Mouse (Mus musculus) spleen, embryonic (tissue): ENCODE data around the gene Polr3b.

ENCODE experiments used
- CTCF ChIA-PET: fragments of 350-600 bp; sonication (Branson Sonifier 250); formaldehyde crosslinking; loops from one replicate; lab custom pipeline; 2022; lab: Charles Lee

Polr3b gene

DNA sequence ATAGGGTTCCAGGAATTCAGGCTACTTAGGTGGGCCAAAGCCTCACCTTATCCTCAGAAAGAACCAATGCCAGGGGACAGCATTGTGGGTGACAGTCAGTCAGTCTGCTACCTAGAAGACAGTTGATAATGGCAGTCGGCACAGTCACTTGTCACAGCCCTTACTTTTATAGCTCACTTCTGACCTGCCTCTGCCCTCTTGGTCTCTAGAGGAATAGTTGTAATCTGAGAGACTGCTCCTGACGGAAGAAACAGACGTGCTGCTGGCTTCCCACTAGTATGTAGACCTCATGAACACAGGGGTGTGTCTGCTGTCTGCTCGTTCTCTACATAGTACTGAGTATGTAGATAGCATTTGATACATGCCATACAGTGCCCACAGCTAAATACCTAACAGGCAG lies 11.8 kb upstream of the Polr3b start:
- CTCF ChIA-PET: no interaction called here

DNA sequence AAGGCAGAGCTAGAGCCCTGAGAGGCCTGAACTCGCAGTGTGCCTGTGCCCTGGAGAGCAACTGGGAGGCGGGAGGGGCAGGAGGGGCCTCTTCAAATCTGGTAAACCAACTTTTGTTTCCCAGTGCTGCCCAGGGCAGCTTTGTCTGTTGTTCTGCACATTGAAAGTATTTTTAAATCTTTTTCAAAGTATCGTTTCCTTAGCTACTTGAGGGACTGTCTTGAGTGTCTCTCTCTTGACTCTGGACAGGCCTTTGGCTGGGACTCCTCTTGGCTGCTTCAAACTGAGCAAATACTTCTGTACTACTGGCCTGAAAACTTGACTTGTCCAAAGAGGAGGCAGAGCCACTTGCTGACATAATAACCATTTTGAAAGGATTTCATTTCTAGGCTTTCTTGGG lies 11.3 kb upstream of the Polr3b start:
- CTCF ChIA-PET: no interaction called here

DNA sequence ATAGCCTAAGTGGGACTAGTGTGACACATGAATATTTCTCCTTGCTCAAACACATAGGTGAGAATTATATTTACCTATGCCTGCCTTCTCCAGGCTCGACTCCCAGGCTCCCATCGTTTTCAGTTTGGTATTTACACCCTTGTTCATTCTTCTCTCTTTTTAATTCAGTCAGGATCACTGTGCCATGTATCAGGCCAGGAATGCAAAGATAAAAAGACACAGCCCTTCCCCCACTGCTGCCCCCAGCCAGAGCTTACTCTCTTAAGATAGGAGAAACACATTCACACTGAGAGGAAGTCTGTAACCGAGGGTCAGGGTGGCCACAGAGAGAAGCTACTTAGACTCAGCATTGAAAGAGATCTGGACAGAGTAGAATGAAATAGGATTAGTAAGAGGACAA lies 10.4 kb upstream of the Polr3b start:
- CTCF ChIA-PET: no interaction called here

DNA sequence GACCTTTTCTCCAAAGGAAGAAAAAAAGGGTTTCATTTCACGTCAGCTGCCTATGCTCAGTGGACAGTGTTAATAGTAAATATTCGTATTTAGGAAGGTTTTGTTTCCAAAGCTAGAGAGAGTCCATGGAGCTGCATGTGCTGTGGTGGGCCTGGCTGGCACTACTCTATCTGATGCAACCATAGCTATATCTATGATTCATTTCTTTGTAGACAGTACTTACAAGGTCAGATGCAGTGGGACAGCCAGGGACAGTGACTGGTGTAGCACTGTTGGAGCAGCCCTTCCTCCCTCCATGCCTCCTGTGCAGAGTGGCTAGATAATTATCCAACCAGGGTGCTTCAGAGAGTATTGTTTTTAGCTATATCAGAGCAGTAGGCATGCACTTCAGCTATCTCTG lies 9.8 kb upstream of the Polr3b start:
- CTCF ChIA-PET: no interaction called here

DNA sequence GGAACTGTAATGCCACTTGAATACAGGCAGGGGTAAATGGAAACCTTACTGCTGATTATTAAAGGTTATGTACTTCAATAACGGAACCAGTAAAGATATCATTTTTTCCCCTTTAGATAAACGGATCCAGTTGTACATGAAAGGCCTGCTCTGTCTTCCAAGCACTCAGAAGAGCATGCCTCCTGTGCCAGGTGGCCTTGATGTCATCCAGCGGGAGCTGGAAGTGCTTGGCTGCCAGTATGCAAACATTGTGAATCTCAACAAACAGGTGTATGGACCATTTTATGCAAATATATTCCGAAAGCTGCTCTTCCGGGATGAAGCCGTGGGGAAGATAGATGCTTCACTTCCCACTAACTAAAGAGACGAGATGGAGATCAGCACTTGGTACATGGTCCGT lies 8.7 kb upstream of the Polr3b start:
- CTCF ChIA-PET: no interaction called here

DNA sequence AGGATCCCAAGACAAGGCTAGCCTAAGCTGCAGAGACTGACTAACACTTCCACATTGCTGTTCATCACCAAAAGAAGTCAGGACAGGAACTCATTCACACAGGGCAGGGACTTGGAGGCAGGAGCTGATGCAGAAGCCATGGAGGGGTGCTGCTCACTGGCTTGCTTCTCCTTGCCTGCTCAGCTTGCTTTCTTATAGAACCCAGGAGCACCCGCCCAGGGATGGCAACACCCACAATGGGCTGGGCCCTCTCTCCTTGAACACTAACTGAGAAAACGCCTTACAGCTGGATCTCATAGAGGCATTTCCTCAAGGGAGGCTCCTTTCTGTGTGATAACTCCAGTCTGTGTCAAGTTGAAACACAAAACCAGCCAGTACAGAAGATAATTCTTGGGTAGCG lies 7.0 kb upstream of the Polr3b start:
- CTCF ChIA-PET: no interaction called here

DNA sequence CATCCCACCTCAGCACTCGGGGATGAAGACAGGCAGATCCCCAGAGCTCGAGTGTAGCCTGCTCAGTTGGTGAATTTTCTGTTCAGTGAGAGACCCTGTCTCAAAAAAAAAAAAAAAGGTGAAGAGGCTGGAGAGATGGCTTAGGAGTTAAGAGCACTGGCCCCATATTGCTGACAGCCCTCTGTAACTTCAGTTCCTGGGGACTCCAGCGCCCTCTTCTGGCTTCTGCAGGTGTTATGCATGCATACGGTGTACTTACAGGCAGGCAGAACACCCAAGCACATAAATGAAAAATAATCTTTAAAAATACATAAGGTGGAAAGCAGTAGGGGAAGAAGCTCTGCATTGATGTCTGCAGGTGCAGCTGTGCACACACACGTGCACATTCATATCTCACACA lies 9.1 kb downstream of the Polr3b start:
- CTCF ChIA-PET: interaction anchor here (0.7 kb wide), 2 partner anchors 54 to 1040 kb away, joined by 4 to 5 read pairs; no protein-coding TSS in a partner anchor

DNA sequence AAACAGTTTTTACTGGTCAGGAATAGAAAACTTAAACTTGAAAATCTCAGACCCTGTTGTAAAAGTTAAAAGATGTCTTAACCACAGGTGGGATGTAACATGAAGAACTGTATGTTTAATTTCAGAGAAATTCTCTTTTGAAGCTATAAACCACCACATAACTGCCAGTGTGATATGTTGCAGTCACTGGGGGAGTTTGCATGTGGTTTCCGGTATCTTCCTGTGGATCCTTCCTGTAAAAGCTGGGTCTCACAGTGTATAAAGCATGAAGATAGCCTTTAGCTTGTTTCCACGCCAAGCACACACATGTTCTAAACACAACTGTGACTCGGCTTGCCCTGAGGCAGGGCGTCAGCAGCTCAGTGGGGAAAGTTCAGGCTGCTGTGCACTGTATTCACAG lies 9.9 kb downstream of the Polr3b start:
- CTCF ChIA-PET: no interaction called here

DNA sequence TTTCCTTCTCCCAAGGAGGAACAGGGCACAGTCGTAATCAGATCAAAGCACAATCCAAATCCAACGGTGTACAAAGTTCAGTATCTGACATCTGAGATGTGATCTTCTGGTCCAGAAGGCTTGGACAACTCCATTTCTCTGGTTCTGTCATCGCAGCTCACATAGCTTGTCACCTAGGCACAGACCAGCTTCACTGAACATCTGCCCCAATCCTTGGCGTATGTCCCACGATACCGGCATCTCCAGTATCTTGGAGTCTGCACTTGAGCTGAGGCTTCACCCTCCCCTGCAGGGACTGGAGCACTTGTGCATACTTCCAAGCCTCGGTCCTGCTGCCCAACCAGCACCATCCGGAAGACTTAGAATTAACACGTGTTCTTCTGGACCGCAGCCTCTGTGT lies 14.6 kb downstream of the Polr3b start:
- CTCF ChIA-PET: no interaction called here

DNA sequence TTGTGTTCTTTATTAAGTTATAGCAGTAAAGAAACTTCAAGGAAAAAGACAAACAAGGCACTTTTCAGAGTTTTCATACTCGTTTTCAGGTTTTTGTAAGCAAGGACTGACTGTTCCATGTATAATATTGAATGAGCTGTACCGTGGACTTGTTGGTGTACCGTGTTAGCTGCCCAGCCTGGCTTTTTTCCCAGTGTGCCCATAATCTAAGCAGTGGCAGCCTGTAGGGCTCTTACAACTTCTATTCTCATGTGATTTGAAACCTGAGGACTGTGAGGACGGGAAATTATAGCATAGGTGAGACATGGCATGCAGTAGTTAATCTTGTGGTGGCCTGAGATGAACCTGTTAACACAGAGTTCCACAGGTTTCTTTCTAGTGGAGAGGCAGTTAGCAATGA lies 16.3 kb downstream of the Polr3b start:
- CTCF ChIA-PET: no interaction called here

DNA sequence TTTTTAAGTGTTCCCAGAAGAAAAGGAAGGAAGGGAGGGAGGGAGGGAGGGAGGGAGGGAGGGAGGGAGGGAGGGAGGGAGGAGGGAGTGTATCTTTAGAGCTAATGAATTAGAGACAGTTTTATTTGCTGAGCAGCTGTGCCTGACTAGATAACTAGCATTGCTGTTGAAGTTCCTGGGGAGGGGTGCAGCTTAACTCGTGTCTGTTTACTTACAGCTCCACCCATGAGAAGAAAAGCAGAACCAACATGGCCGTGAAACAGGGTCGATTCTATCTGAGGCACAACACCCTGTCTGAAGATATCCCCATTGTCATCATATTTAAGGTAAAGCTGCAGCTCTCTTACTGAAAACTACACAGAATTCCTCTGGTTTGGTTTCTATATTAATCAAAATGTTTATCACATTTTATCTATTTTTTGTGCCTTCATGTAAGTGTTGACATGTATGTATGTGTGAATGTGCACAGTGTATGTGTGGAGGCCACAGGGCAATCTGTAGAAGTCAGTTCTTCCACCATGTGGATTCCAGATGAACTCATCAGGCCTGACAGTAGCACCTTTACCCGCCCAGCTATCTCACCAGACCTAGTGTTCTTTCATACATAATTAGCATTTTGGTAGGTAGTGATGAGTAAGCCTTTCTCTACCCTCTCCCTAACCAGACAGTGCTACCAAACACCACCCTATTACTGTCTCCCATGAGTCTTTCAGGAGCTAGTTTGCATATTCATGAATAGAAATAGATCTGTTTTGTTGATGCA lies 17.6 kb downstream of the Polr3b start:
- CTCF ChIA-PET: no interaction called here

DNA sequence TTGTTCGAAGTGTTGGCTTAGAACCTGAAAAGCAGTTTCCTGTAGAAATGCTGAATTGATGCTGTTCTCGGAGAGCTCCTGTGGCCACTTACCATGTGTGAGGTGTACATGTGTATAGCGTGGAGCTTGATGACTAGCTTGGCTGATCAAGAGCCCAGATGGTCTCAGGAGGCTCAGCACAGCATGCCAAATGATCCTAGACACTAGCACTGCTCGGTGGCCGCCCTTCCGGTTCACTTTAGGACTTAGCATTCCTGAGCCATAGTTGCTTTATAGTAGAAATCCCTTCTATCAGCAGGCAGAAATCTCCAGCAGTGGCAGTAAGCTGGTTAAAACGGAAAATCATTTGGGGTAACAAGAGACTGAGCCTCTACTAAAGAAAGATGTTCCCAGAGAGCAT lies 18.8 kb downstream of the Polr3b start:
- CTCF ChIA-PET: interaction anchor here (0.7 kb wide), 1 partner anchor 10 kb away, joined by 5 read pairs; no protein-coding TSS in a partner anchor

DNA sequence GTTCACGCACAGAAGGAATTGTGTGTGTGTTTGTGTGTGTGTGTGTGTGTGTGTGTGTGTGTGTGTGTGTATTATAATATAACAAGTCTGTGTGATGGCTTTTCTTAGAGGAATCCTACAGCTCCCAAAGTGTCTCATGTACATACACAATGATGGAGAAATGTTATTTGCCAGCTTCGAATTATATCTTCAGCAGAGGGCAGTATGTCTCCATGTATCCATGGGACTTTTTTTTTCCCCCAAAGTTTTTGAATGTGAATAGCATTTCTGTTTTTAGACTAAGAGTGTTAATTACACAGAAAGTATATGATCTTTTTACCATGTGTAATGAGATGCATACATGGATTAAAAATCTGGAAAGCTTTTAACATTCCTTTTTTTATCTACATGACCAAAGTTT lies 19.5 kb downstream of the Polr3b start:
- CTCF ChIA-PET: interaction anchor here (0.7 kb wide), 1 partner anchor 9 kb away, joined by 5 read pairs; no protein-coding TSS in a partner anchor

DNA sequence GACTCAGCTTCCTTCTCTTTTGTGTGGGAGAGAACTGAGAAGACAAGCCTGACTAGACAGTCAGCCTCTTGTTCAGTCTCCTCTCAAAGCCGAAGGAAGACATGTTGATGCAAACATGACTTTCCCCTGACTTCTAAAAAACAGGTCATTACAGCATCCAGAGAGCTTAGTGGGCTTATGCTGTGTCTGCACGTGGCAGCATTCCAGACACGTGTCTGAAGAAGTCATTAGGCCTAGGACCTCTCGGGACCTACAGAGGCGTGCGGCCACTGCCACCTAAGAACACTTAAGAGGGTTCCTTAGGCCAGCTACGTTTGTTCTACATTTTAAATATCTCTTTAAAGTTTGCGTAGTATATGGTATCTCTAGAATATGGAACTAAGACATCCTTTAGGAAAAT lies 23.8 kb downstream of the Polr3b start:
- CTCF ChIA-PET: interaction anchor here (1.1 kb wide), 1 partner anchor 12 kb away, joined by 3 read pairs; no protein-coding TSS in a partner anchor

DNA sequence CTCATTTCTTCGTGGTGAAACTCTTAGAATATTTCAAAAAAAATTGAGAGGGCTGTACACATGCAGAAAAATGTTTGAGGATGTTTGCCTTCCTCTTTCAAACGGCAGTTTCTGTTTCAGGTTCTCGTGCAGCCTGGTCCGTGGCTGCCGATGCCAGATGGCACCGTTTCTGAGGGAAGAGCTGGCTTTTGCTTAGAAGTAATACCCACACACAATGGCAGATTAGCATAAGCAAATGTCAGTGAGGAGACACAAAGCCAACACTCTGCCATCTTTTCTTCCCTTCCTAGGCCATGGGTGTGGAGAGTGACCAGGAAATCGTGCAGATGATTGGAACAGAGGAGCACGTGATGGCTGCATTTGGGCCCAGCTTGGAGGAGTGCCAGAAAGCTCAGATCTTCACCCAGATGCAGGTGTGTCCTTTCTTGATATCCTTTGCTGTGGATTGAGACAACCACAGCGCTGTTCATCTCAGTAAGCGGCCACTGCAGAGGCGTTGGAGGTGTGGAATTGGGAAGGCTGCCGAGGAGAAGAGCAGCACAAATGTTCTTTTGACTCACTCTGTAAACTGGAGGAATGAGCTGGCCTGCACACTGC lies 24.5 kb downstream of the Polr3b start:
- CTCF ChIA-PET: interaction anchor here (1.1 kb wide), 1 partner anchor 12 kb away, joined by 3 read pairs; no protein-coding TSS in a partner anchor

DNA sequence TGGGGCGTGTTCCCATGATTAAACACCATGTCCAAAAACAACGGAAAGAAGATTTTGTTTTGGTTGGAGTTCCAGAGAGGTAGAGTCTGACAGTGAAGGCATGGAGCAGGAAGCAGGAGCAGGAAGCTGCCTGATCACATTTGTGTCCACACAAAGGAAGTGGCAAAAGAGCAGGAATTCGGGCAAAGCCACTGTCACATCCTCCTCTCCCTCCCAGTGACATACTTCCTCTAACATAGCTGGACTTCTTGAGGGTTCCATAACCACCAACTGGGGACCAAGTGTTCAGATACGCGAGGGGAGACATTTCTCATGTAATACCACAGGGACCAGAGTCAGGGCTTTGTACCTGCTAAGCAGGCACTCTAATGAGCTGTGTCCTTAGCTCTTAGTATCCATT lies 25.2 kb downstream of the Polr3b start:
- CTCF ChIA-PET: no interaction called here

DNA sequence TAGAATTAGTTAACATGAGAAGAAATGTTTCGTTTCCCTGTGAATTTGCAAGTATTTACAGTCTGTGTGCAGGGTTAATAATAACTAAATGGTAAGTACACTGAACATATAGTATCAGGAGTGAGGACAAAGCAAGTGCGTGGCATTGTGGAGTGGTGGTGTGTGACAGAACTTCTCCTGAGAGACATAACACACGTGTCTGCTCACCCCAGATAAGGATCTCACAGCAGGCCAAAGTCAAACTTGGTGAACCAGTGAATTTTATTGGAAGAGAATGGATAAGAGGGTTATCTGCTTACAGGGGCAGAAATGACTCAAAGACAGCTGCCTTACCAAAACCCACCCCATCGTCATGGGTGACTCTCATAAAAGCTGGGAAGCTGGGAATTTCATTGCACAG lies 26.8 kb downstream of the Polr3b start:
- CTCF ChIA-PET: no interaction called here

DNA sequence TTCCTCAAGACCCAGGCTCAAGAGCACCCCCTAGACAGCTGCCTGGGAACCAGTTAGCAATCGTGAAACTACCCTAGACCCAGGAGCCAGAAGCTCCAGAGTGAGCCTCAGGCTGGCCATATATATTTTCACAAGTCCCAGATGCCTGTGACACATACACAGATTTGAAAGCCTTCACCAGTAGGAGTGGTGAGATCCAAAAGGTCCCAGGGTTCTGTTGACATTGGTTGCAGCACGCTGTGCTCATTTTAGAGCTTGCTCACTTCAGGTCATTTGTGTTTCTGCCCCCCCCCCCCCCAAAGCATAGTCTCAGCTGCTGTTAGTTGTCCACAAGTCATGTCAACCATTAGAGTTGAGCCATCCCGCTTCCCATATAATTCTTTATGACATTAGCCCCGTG lies 31.9 kb downstream of the Polr3b start:
- CTCF ChIA-PET: no interaction called here

DNA sequence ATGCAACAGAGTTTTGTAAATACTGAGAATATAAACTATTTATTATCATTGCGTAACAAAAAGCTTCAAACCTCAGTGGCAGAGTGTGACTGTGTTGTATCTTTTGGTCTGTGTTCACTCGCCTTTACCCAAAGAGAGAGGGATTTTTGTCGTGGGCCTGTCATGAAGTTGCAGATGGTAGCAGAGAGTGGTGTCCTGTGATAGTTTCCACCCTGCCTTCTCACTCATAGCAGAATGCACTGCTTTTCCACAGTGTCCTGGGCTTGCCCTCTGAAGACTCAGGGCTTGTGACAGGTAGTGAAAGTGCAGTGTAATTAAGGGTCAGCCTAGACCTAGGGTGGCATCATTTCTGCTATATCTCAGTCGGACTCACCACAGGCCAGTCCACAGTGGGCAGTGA lies 32.6 kb downstream of the Polr3b start:
- CTCF ChIA-PET: no interaction called here

DNA sequence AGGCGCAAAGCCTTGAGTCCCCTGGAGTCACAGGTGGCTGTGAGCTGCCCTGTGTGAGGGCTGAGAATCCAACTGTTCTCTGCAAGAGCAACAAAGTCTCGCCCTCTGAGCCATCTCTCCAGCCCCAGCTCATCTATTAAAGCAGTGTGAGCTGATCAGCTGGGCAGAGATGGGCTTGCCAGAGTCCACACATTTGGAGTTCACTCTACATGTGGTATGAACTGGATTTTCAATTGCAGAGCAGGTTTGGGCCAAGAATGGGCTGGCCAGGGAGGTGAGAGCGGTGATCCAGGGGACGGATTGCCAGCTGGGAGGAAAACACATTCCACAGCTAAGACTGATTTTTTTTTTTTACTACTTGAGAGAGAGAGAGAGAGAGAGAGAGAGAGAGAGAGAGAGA lies 34.5 kb downstream of the Polr3b start:
- CTCF ChIA-PET: no interaction called here

DNA sequence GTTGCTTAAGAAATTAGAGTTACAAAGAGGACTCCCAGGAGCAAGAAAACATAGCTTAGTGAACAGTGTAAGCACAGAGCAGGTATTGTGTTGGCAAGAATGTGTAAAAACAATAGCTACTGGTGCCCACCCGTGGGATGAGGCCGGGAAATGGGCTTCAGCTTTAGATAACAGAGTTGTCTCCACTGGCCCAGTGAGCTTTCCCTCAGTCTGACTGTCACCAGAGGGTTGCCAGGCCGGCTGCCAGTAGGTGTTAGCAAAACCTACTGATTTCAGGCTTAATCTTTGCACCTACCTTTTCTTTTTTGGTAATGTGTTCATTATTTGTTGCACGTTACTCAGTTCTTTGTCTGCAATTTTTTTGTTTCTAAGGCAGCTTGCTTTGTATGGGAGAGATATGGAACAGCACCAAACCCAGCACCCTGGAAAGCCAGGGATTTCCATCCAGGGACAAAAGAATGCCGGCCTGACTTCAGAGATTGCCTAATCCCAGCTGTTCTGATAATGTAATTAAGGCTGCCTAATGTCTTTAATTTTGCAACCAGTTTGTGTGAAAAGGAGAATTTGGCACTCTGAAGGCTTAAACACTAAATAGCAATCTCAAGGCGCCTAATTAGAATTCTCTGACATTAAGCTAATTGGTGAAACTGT lies 35.5 kb downstream of the Polr3b start:
- CTCF ChIA-PET: interaction anchor here (0.6 kb wide), 1 partner anchor 84 kb away, joined by 3 read pairs; no protein-coding TSS in a partner anchor

DNA sequence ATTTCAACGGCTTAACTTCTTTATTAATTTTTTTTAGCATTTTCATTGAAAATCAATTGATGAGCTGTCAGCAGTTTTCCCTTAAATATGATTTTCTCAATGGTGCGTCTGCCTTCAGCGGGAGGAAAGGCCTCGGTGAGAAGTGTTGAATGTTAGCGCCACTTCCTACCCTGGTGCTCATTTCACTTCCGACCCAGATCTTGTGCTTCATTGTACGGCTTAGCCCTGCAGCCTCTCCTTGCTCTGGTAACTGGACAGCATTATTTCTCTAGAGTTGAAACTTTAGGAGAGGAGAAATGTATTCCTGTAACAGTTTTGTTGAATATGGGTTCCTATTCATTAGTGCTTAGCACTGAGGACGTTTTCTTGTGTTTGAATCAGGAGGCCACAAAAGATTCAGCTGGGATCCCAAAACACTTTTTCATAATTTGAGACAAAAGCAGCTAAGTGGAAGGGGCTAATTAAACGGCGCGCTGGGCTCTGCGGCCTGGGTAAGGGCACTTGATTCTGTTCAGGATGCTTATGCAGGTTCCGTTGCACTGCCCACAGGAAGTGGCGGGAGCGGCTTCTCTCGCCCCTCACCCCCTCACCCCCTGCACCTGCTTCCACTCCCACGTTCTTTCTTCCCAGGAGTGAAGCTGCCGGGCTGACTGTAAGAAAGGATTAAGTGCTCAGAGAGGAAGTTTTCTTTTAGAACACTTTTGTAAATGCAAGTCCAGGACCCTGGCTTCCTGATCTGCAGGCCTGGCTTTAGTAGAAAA lies 36.2 kb downstream of the Polr3b start:
- CTCF ChIA-PET: no interaction called here
